28 mouse cellular contexts compared by ENCODE assay signal in genomic region chr4:111473014-111473413, GRCm38 (mm10). TPM values are rescaled to one million over a fixed set of nuclear protein-coding genes. Genes with fewer than 3 reads are reported as not detected.
DNase-seq lines count a peak whose midpoint lies in the region; ATAC-seq and TF ChIP-seq lines count a peak whose summit lies in the region.
"Had no signal": no experiment of that assay in that cellular context is flagged by ENCODE, and none has a peak within 500 bp of the region (broad histone marks: within the 10 kb centered on the region; RNA-seq: fewer than 3 reads in every experiment).

No protein-coding gene starts in this region.

- peaks cover 18% of the 10 kb centered on the region for H3K4me1 ChIP-seq in hindbrain, embryonic 15.5 days (replicated peaks)
- H3K4me1 ChIP-seq in hindbrain, embryonic 11.5 days (replicated peaks; ENCODE audit: control insufficient read depth, insufficient read depth, low read length), result no peaks in the 10 kb centered on the region

- H3K9me3 ChIP-seq in hindbrain, embryonic 15.5 days, result no peaks in the 10 kb centered on the region
- no peaks in the 10 kb centered on the region for H3K9me3 ChIP-seq in hindbrain, embryonic 11.5 days (ENCODE audit: control insufficient read depth, low read length)
- H3K9me3 ChIP-seq: embryonic facial prominence, embryonic 15.5 days; heart, embryonic 13.5 days; hindbrain, embryonic 12.5 days; limb, embryonic 12.5 days; neural tube, embryonic 12.5 days had no signal

- H3K4me2 ChIP-seq in hindbrain, embryonic 15.5 days, result no peak overlapping the region
- H3K4me2 ChIP-seq in hindbrain, embryonic 11.5 days (replicated peaks; ENCODE audit: low read depth, low read length), result no peak overlapping the region
- H3K4me2 ChIP-seq: embryonic facial prominence, embryonic 15.5 days; heart, embryonic 13.5 days; hindbrain, embryonic 12.5 days; limb, embryonic 12.5 days; midbrain, embryonic 11.5 days; neural tube, embryonic 12.5 days had no signal

- TF ChIP-seq CTCF in Patski (IDR thresholded peaks at IDR 0.05), result no peak

- ATAC-seq in hindbrain, embryonic 15.5 days (ENCODE audit: low FRiP score, low read depth), result no peak
- ATAC-seq in hindbrain, embryonic 11.5 days (ENCODE audit: low FRiP score), result no peak
- ATAC-seq in Patski, result peak; percentile 37
- ATAC-seq: CD4-positive, CD25-positive, alpha-beta regulatory T cell, adult 4 months had no signal

- CTCF ChIA-PET in Patski (lab: Charles Lee), result interaction anchor here (1.1 kb wide), 1 partner anchor 48 kb away, joined by 3 read pairs; no protein-coding TSS in a partner anchor

- 65% methylated on average over 1 of the region's 1 CpGs for WGBS in hindbrain, embryonic 15.5 days
- 93% methylated on average over 1 of the region's 1 CpGs for WGBS in hindbrain, embryonic 11.5 days

- no peaks in the 10 kb centered on the region for H3K36me3 ChIP-seq in hindbrain, embryonic 15.5 days
- no peaks in the 10 kb centered on the region for H3K36me3 ChIP-seq in hindbrain, embryonic 11.5 days (ENCODE audit: control insufficient read depth, insufficient read depth, low read length)
- H3K36me3 ChIP-seq: embryonic facial prominence, embryonic 15.5 days; heart, embryonic 13.5 days; hindbrain, embryonic 12.5 days; limb, embryonic 12.5 days; neural tube, embryonic 12.5 days had no signal

- in situ Hi-C loops in Patski (cut with MboI; ENCODE audit: low pct_unique_long_range_greater_than_20kb), result loop anchor here (5.0 kb wide), 1 partner anchor 56 kb away; the partner anchor contains the start of gene Bend5

- H3K9ac ChIP-seq in hindbrain, embryonic 15.5 days, result no peak overlapping the region
- no peak overlapping the region for H3K9ac ChIP-seq in hindbrain, embryonic 11.5 days (ENCODE audit: low read depth, low read length)
- H3K9ac ChIP-seq: embryonic facial prominence, embryonic 15.5 days; heart, embryonic 13.5 days; hindbrain, embryonic 12.5 days; limb, embryonic 12.5 days; liver, embryonic 14.5 days; neural tube, embryonic 12.5 days had no signal

- POLR2A ChIA-PET in Patski (lab: Charles Lee), result interaction anchor here (0.6 kb wide), 1 partner anchor 28 kb away, joined by 3 read pairs; no protein-coding TSS in a partner anchor

- 0 out of 2 replicates have a peak overlapping the region, but pooled peaks have one; percentile 9 for H3K27ac ChIP-seq in hindbrain, embryonic 15.5 days (replicated peaks)
- no peak overlapping the region for H3K27ac ChIP-seq in hindbrain, embryonic 11.5 days (ENCODE audit: low read depth, low read length)
- H3K27ac ChIP-seq: embryonic facial prominence, embryonic 15.5 days; heart, embryonic 13.5 days; hindbrain, embryonic 12.5 days; liver, embryonic 14.5 days; neural tube, embryonic 12.5 days had no signal

- no peak overlapping the region for H3K4me3 ChIP-seq in hindbrain, embryonic 15.5 days
- no peak overlapping the region for H3K4me3 ChIP-seq in hindbrain, embryonic 11.5 days (ENCODE audit: low read depth, low read length)
- H3K4me3 ChIP-seq: embryonic facial prominence, embryonic 15.5 days; heart, embryonic 13.5 days; hindbrain, embryonic 12.5 days; limb, embryonic 12.5 days; neural tube, embryonic 12.5 days had no signal

- DNase-seq in hindbrain, embryonic 11.5 days (ENCODE audit: low spot score), result no peak
- no peak for DNase-seq in Patski (ENCODE audit: low read depth, low spot score)
- peak; percentile 57 to 74 for DNase-seq in lung, adult 18-20 months
- DNase-seq in lung, postnatal 14 days, result peak; percentile 54
- DNase-seq in kidney, adult 18-20 months, result no peak
- DNase-seq in gastrocnemius, postnatal 4 days (ENCODE audit: low spot score in 2 of 2), result no peak
- DNase-seq in kidney, postnatal 14 days, result no peak
- DNase-seq: adrenal gland, adult 2 months; cerebellum, adult 2 months; cerebellum, postnatal 36 days; embryo, embryonic 11 days; gastrocnemius, postnatal 14 days; heart, adult 18-20 months; heart, postnatal 14 days; kidney, adult 8-10 months; kidney, postnatal 25 days; layer of hippocampus, postnatal 36 days; right cerebral cortex, postnatal 14 days; thymus, postnatal 25 days had no signal

- 0 out of 2 replicates have a peak, but pooled peaks cover 4% of the 10 kb centered on the region for H3K27me3 ChIP-seq in hindbrain, embryonic 15.5 days
- no peaks in the 10 kb centered on the region for H3K27me3 ChIP-seq in hindbrain, embryonic 11.5 days (ENCODE audit: control insufficient read depth, insufficient read depth, low read length)
- no peaks in the 10 kb centered on the region for H3K27me3 ChIP-seq in Patski
- H3K27me3 ChIP-seq: embryonic facial prominence, embryonic 15.5 days; heart, embryonic 13.5 days; hindbrain, embryonic 12.5 days; limb, embryonic 12.5 days; neural tube, embryonic 12.5 days had no signal

RNA-seq across cellular contexts. Expression of gene Bend5, which starts 58.2 kb away (rescaled TPM):
- polyA plus RNA-seq in hindbrain, embryonic 15.5 days (2015; fragmentation: Nextera tagmentation; extraction: Ambion mirVana), result 57.5 and 59.4 TPM in 2 replicates
- polyA plus RNA-seq in hindbrain, embryonic 11.5 days (2014; fragmentation: Nextera tagmentation; extraction: Ambion mirVana), result 48.8 and 51.8 TPM in 2 replicates
- 14.5 TPM for polyA plus RNA-seq in Patski (2021)
- total RNA-seq in gastrocnemius, postnatal 4 days (2021), result 1 to 10 TPM; 6.2 to 7.4 TPM

Comparison
In these comparisons a context has a peak if more than half of its experiments do, and no peak if none do; other contexts are left out.
1. DNase-seq: peak in lung, adult 18-20 months (2 of 2) and lung, postnatal 14 days (single experiment); none in hindbrain, embryonic 11.5 days (single experiment), Patski (single experiment), kidney, adult 18-20 months (single experiment), gastrocnemius, postnatal 4 days (0 of 2) and kidney, postnatal 14 days (single experiment).